Mouse (Mus musculus): ENCODE results near the gene Olfr448. TPM values are rescaled to one million over a fixed set of nuclear protein-coding genes. Genes with fewer than 3 reads are reported as not detected.

Olfr448 gene
- not detected for polyA plus RNA-seq (2012; fragmentation: generic; extraction: Trizol)

DNA sequence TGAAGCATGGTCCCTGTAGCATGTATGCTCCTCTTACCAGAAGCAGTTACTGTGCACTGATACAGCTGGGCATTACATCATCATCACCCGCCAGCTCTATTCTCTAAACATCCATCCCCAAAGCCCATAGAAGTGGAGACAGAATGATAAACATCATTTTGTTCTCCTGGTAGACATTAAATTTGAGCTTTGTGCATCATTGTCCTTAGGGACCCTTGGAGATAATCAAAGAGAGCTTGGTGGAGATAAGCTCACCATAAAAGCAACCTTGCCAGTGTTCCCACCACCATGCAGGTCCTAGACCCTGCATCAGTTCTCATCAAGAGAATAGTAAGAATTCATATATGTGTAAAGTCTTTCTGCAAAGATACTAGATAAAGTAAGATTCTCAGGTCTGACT, at the start of gene Olfr448:
Olfr448 (plus strand) TSS at position 301 of the 400 bp plus-strand sequence.
- TF ChIP-seq MYOD1 (IDR thresholded peaks at IDR 0.05; ENCODE audit: control insufficient read depth in 1 of 3, insufficient read length in 2 of 3, low read depth in 2 of 3) (no peak), TCF3 (IDR thresholded peaks at IDR 0.05; ENCODE audit: insufficient read length, low read depth) (no peak), E2F4 (IDR thresholded peaks at IDR 0.05; ENCODE audit: insufficient read depth) (no peak)
- no peak within 1 kb of the TSS for H3K4me3 ChIP-seq
- H3K4me2 ChIP-seq (ENCODE audit: low read depth): no peak within 1 kb of the TSS
- no peak within 1 kb of the TSS for H3ac ChIP-seq (ENCODE audit: control insufficient read depth, insufficient read length)
- H3K36me3 ChIP-seq (ENCODE audit: control insufficient read depth, insufficient read depth): no peaks in the 10 kb centered on the region
- no peaks in the 10 kb centered on the region for H3K27me3 ChIP-seq (ENCODE audit: control insufficient read depth, insufficient read depth, insufficient read length)
- no peaks in the 10 kb centered on the region for H3K79me2 ChIP-seq (ENCODE audit: control insufficient read depth, insufficient read depth)

DNA sequence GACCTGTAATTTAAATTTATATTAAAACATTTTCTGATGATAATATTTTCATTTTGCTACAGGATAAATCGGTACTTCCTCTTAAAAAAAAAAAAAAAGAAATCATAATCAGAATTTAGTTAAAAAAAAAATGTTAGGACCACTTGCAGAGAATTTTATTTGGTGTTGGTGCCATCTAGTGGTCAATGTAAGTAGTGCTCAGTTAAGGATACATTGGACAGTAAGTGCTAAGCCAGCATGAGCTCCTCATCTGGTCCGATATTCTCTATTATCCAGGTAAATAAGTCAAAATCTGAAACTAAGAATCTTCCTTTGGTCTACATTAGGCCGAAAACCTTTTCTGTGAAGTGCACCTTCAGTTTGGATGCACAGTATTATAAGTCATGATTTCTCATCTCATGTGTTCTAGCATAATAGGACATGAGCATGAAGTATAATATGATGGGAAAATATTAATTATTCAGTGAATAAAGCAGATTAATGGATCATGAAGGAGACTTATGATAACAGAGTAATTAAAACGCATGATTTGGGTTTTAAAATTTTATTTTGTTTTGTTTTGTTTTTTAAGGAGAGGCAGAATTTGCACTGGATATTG, 29.9 kb upstream of the Olfr448 start:
- H3K79me2 ChIP-seq (ENCODE audit: control insufficient read depth, insufficient read depth): no peaks in the 10 kb centered on the region
- H3K27me3 ChIP-seq (ENCODE audit: control insufficient read depth, insufficient read depth, insufficient read length): peaks cover 5% of the 10 kb centered on the region
- no peak overlapping the region for H3ac ChIP-seq (ENCODE audit: control insufficient read depth, insufficient read length)
- H3K4me2 ChIP-seq (ENCODE audit: low read depth): no peak overlapping the region
- H3K36me3 ChIP-seq (ENCODE audit: control insufficient read depth, insufficient read depth): no peaks in the 10 kb centered on the region
- H3K4me3 ChIP-seq: no peak overlapping the region
- no peak for TF ChIP-seq MYOD1 (IDR thresholded peaks at IDR 0.05; ENCODE audit: control insufficient read depth in 1 of 3, insufficient read length in 2 of 3, low read depth in 2 of 3)
- TF ChIP-seq REST (IDR thresholded peaks at IDR 0.05; ENCODE audit: insufficient read depth, insufficient read length): no peak
- no peak for TF ChIP-seq MAX (IDR thresholded peaks at IDR 0.05; ENCODE audit: low read depth)
- TF ChIP-seq POLR2AphosphoS2 (IDR thresholded peaks at IDR 0.05; ENCODE audit: insufficient read length, low read depth): no peak
- TF ChIP-seq CEBPB (IDR thresholded peaks at IDR 0.05; ENCODE audit: insufficient read depth, poor library complexity, severe bottlenecking): no peak
- no peak for TF ChIP-seq SRF (IDR thresholded peaks at IDR 0.05; ENCODE audit: control insufficient read depth, insufficient read length, low read depth)

DNA sequence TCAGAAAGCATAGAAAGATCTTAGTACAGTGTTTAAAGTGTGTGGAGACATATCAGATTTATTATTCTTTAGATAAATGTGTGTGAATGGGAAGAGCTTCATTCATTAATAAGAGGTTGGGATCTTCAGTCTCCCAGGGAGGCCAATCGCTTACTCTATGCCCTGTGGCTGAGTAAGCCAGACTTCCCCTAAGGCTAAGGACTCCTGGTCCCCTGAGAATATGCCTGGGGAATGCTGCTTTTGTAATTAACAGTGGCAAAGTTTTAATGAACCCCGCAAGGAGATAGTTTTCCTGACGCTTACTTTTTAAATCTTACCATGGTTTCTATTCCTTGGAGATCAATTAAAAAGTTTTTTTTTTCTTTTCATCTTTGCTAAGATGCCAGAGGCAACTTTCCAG, 20.5 kb upstream of the Olfr448 start:
- no peak overlapping the region for H3ac ChIP-seq (ENCODE audit: control insufficient read depth, insufficient read length)
- H3K36me3 ChIP-seq (ENCODE audit: control insufficient read depth, insufficient read depth): no peaks in the 10 kb centered on the region
- H3K4me3 ChIP-seq: no peak overlapping the region
- no peak for TF ChIP-seq REST (IDR thresholded peaks at IDR 0.05; ENCODE audit: insufficient read depth, insufficient read length)
- TF ChIP-seq POLR2A (IDR thresholded peaks at IDR 0.05; ENCODE audit: insufficient read length, low read depth): no peak
- no peak for TF ChIP-seq TCF3 (IDR thresholded peaks at IDR 0.05; ENCODE audit: insufficient read length, low read depth)
- TF ChIP-seq MAX (IDR thresholded peaks at IDR 0.05; ENCODE audit: low read depth): no peak
- no peak for TF ChIP-seq MYOG (IDR thresholded peaks at IDR 0.05; ENCODE audit: control insufficient read depth in 1 of 3, insufficient read depth in 1 of 3, insufficient read length in 2 of 3, low read depth in 2 of 3)
- TF ChIP-seq MYOD1 (IDR thresholded peaks at IDR 0.05; ENCODE audit: control insufficient read depth in 1 of 3, insufficient read length in 2 of 3, low read depth in 2 of 3): no peak
- TF ChIP-seq POLR2AphosphoS2 (IDR thresholded peaks at IDR 0.05; ENCODE audit: insufficient read length, low read depth): no peak
- no peak for TF ChIP-seq USF1 (IDR thresholded peaks at IDR 0.05; ENCODE audit: low read depth)
- no peak for TF ChIP-seq CEBPB (IDR thresholded peaks at IDR 0.05; ENCODE audit: insufficient read depth, poor library complexity, severe bottlenecking)
- no peak for TF ChIP-seq E2F4 (IDR thresholded peaks at IDR 0.05; ENCODE audit: insufficient read depth)
- no peak for TF ChIP-seq SRF (IDR thresholded peaks at IDR 0.05; ENCODE audit: control insufficient read depth, insufficient read length, low read depth)
- no peak for TF ChIP-seq TCF12 (IDR thresholded peaks at IDR 0.05; ENCODE audit: insufficient read depth, poor library complexity, severe bottlenecking)
- no peak overlapping the region for H3K4me2 ChIP-seq (ENCODE audit: low read depth)
- no peaks in the 10 kb centered on the region for H3K79me2 ChIP-seq (ENCODE audit: control insufficient read depth, insufficient read depth)
- no peaks in the 10 kb centered on the region for H3K27me3 ChIP-seq (ENCODE audit: control insufficient read depth, insufficient read depth, insufficient read length)

DNA sequence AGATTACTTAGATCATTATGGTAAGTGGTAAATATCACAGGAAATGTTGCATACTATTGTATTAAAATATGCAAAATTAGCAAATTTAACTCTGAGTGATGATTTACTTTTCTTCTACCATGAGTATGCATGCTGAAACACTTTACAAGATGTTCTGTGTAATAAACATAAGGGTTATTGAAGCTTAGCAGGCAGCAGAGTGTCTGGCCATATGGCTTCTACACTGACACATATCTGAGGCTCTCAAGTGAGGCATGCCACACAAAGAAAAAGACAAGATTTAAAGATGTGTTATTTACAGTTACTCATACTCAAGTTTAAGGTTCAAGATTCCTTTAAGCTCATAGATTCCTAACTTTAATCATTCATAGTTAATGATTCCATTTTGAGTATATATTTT, 13.9 kb upstream of the Olfr448 start:
- no peak for TF ChIP-seq E2F4 (IDR thresholded peaks at IDR 0.05; ENCODE audit: insufficient read depth)
- TF ChIP-seq REST (IDR thresholded peaks at IDR 0.05; ENCODE audit: insufficient read depth, insufficient read length): no peak
- no peak for TF ChIP-seq CEBPB (IDR thresholded peaks at IDR 0.05; ENCODE audit: insufficient read depth, poor library complexity, severe bottlenecking)
- TF ChIP-seq POLR2A (IDR thresholded peaks at IDR 0.05; ENCODE audit: insufficient read length, low read depth): no peak
- TF ChIP-seq TCF3 (IDR thresholded peaks at IDR 0.05; ENCODE audit: insufficient read length, low read depth): no peak
- no peak for TF ChIP-seq MYOG (IDR thresholded peaks at IDR 0.05; ENCODE audit: control insufficient read depth in 1 of 3, insufficient read depth in 1 of 3, insufficient read length in 2 of 3, low read depth in 2 of 3)
- no peak for TF ChIP-seq TCF12 (IDR thresholded peaks at IDR 0.05; ENCODE audit: insufficient read depth, poor library complexity, severe bottlenecking)
- TF ChIP-seq POLR2AphosphoS2 (IDR thresholded peaks at IDR 0.05; ENCODE audit: insufficient read length, low read depth): no peak
- TF ChIP-seq SRF (IDR thresholded peaks at IDR 0.05; ENCODE audit: control insufficient read depth, insufficient read length, low read depth): no peak
- no peak for TF ChIP-seq USF1 (IDR thresholded peaks at IDR 0.05; ENCODE audit: low read depth)
- TF ChIP-seq MYOD1 (IDR thresholded peaks at IDR 0.05; ENCODE audit: control insufficient read depth in 1 of 3, insufficient read length in 2 of 3, low read depth in 2 of 3): no peak
- TF ChIP-seq MAX (IDR thresholded peaks at IDR 0.05; ENCODE audit: low read depth): no peak
- no peak overlapping the region for H3K4me3 ChIP-seq
- H3K27me3 ChIP-seq (ENCODE audit: control insufficient read depth, insufficient read depth, insufficient read length): no peaks in the 10 kb centered on the region
- H3ac ChIP-seq (ENCODE audit: control insufficient read depth, insufficient read length): no peak overlapping the region
- no peak overlapping the region for H3K4me2 ChIP-seq (ENCODE audit: low read depth)
- H3K79me2 ChIP-seq (ENCODE audit: control insufficient read depth, insufficient read depth): no peaks in the 10 kb centered on the region
- H3K36me3 ChIP-seq (ENCODE audit: control insufficient read depth, insufficient read depth): no peaks in the 10 kb centered on the region

DNA sequence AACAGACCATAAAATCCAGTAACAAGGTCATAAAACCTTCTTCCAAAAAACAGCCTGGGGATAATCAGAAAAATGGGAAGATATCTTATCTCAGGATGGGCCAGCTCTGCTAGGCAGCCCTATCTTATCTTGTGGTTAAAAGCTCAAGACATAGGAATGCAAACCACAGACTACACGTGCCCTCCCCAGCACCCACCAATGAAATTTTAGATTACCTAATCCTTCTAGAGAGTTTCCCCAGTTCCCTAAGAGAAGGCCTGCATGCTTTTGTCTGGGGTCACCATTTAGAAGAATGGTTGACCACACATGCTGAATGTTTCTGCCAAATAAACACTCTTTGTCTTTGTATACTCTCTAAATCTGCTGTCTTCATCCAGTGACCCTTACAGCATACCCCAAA, 10.1 kb downstream of the Olfr448 start:
- TF ChIP-seq REST (IDR thresholded peaks at IDR 0.05; ENCODE audit: insufficient read depth, insufficient read length) (no peak), MAX (IDR thresholded peaks at IDR 0.05; ENCODE audit: low read depth) (no peak), USF1 (IDR thresholded peaks at IDR 0.05; ENCODE audit: low read depth) (no peak), MYOD1 (IDR thresholded peaks at IDR 0.05; ENCODE audit: control insufficient read depth in 1 of 3, insufficient read length in 2 of 3, low read depth in 2 of 3) (no peak), MYOG (IDR thresholded peaks at IDR 0.05; ENCODE audit: control insufficient read depth in 1 of 3, insufficient read depth in 1 of 3, insufficient read length in 2 of 3, low read depth in 2 of 3) (no peak), E2F4 (IDR thresholded peaks at IDR 0.05; ENCODE audit: insufficient read depth) (no peak), POLR2AphosphoS2 (IDR thresholded peaks at IDR 0.05; ENCODE audit: insufficient read length, low read depth) (no peak), CEBPB (IDR thresholded peaks at IDR 0.05; ENCODE audit: insufficient read depth, poor library complexity, severe bottlenecking) (no peak), TCF12 (IDR thresholded peaks at IDR 0.05; ENCODE audit: insufficient read depth, poor library complexity, severe bottlenecking) (no peak), POLR2A (IDR thresholded peaks at IDR 0.05; ENCODE audit: insufficient read length, low read depth) (no peak), TCF3 (IDR thresholded peaks at IDR 0.05; ENCODE audit: insufficient read length, low read depth) (no peak), SRF (IDR thresholded peaks at IDR 0.05; ENCODE audit: control insufficient read depth, insufficient read length, low read depth) (no peak)
- H3ac ChIP-seq (ENCODE audit: control insufficient read depth, insufficient read length): no peak overlapping the region
- no peak overlapping the region for H3K4me2 ChIP-seq (ENCODE audit: low read depth)
- H3K4me3 ChIP-seq: no peak overlapping the region
- H3K36me3 ChIP-seq (ENCODE audit: control insufficient read depth, insufficient read depth): no peaks in the 10 kb centered on the region
- no peaks in the 10 kb centered on the region for H3K27me3 ChIP-seq (ENCODE audit: control insufficient read depth, insufficient read depth, insufficient read length)
- H3K79me2 ChIP-seq (ENCODE audit: control insufficient read depth, insufficient read depth): no peaks in the 10 kb centered on the region
